Mouse (Mus musculus) urinary bladder, adult 2 months (tissue): Measurements from ENCODE around the gene Phactr1. TPM values are rescaled to one million over a fixed set of nuclear protein-coding genes. Genes with fewer than 3 reads are reported as not detected.
"Not testable (repeated sequence)": the region's sequence is repeated elsewhere in the genome, so short reads cannot be mapped to it uniquely, and the experiment has no call there.

Source experiments
- DNase-seq: peaks from one replicate; pipeline ENCODE4 v3.0.0; 2022; ENCODE audit warnings: low spot score
- polyA plus RNA-seq: library from polyadenylated mRNA; depleted of rRNA; stranded (reverse); fragments of >200 nt; gene quantifications from 2 replicates; pipeline ENCODE4 v1.2.3, GENCODE M21; 2012

Gene Phactr1
- polyA plus RNA-seq, 1 experiment: 5.5 TPM

DNA sequence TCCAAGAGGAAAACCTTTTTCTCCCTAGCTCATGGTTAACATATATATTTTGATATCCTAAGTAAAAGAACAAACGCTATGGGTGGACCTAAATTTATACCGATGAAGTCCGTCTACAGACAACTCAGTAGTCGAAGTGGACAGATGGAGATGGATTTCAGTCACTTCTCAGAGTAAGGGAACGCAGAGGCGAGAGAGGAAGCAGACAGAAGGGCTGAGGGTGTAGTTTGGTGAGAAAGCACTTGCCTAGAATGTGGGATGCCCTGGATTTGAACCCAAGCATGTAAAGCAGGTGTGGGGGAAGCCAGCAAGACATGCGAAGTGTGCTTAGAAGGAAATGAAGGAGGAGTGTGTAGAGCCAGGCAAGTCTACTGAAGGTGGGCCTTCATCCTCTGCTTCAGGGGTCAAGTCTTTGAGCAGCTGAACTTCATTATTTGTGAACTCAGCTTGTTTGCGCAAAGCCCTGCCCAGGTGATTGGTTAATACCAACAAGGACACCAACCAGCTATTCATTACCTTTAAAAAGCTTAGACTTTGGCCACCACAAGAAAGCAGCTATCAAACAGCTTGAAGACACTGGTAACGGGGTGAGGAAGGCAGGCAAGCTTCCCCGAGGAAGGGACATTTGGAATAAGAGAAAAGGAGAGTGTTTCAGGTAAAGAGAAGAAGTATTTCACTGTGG, 241.5 kb downstream of the Phactr1 start:
- DNase-seq: no peak

DNA sequence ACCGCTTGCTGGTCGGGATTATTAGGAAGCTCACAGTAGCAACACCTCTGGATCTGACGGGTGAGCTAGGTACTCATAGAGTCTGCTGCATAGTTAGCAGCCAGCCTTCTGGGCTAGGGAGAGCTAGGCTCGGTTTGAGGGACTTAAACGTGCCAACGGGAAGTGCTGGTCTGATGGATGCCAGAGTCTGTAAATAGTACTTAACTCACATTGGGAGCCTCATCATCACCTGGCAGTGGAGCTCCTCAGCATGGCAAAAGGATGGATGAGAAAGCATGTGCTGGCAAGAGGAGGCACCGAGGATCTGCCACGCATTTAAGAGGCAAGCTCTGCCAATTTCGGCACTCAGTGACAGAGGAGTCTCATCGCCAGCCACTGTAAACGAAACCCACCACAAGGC, 247.4 kb downstream of the Phactr1 start:
- no peak for DNase-seq

DNA sequence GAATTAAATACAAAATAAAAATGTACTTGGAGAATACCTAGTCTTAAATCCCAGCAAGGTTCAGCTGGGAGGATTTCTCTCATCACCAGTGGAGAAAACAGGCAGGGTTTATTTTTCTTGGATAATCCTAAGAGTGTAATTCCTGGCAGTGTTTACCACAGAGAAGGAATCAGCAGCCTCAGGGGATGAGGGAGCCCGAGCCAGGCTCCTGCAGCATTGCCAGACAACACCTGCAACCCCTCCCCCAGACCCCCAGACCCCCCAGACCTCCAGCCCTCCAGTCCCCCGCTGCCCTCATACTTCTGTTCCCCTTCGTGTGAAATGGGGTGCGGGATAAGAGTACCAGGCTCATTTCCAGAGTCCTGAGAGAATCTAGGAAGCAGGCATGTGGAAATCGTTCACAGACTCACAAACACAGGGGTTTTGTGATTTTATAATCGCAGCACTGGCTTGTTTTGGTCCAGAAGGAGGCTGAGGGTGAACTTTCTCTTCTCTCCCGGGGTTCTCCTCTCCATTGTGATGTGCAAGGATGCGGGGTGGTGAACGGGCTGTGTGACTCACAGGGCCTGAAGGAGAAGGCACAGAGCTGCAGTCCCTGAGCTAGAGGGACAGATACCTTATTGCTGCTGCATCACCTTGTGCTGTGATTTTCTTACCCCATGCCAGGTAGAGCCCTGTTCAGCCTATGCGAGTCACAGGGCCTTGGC, 249.3 kb downstream of the Phactr1 start:
- DNase-seq: no peak

DNA sequence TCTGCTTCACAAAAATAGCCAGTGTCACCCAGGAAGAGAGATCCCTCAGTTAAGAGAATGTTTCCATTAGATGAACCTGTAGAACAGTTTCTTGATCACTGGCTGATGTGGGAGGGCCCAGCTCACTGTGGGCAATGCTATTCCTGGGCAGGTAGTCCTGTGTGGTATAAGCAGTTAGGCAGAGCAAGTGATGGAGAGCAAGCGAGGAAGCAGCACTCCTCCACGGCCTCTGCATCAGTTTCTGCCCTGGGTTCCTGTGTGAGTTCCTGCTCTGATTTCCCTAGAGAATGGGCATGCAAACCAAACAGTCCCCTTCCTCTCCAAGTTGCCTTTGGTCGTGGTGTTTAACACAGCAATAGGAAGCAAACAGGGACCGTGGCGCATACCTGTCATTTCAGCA, 251.6 kb downstream of the Phactr1 start:
- DNase-seq: no peak

DNA sequence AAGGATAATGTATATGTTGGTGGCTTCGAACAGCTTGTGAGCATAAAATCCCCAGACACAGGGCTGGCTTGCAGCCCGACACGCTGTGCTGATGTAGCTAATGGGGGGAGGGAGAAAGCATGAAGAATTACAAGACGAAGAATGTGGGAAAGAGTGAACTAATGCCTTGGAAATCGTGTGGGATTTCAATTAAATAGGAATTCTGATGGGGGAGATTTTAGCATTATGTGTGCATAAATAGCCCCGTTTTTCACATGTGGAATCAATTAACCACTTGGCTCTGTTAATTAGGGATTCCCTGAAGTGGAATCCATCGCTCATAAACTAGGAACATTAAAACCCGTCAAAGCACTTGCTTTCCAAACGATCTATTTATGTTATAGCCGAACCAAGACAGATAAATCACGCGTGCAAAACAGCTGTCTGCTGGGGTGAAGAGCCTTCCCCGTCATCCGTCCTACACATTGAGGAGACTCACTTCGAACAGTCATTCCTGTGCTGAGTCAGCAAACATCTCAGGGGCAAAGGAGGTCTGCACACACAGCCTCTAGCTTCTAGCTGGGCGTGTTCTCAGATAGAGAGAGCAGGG, 254.2 kb downstream of the Phactr1 start:
- no peak for DNase-seq

DNA sequence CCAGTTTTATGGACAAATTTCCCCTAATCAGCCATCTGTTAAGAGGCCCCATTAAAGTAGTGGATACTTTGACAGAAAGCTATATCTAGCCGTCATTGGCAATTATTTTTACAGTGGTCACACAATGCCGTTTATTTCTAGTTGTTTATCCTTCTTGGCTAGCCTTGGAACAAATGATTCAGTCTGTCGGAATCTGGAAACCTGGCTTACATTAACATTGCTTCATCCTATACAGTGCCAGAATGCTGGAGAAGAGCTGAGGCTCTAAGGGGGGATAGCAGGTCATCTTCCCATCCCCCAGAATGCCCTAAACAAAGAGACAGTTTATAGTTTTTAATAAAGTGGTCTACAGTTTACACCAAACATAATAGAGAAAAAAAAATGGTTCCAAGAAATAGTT, 257.4 kb downstream of the Phactr1 start:
- DNase-seq: no peak

DNA sequence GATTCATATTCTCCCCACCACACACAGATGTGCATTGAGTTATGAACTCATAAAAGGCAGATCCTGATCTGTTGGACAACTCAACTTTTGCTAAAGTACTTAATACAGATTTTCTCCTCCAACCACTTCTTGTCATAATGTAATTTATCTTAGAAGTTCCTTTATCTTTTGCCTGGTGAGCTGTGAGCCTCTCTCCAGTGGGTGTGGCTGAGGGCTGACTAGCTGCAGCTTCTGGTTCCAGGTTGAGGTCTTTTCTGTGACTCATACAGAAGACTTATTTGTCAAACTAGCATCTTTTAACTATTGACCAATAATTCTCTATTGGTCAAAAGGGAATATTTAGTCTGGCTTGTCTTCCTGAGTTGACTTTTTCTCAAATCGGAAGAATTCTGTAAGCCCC, 257.9 kb downstream of the Phactr1 start:
- no peak for DNase-seq

DNA sequence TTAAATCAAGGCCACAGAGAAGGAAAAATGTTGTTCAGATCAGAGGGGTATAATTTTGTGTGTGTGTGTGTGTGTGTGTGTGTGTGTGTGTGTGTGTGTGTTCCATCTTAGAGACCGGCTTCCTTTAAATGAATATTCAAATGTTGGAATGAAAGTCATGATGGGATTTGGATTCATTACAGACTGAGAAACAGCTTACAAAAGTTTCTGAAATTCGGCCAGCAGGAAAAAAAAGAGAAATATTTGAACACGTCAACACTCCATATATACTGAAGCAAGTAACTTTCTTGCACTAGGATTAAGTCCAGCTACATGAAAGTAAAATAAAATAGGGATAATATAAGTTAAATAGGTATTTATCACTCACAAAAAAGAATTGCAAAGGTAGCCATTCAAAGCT, 259.8 kb downstream of the Phactr1 start:
- no peak for DNase-seq

DNA sequence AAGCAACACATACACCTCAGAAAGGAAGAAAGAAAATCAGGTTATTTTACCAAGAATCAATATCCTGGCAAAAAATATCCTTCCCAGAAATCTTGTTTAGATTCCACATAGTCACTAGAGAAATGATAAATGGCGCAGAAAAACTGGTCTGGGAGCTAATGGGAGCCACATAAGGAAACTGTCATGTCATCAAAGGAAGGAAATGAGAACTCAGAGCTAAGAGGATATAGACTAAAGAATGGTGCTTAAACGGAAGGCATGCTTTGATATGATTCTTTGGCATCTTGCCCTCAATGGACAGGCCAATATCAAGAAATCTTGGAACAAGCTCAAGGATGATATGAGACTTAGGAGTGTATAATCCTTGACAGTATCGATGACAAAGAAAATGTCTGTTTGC, 263.7 kb downstream of the Phactr1 start:
- DNase-seq: no peak

DNA sequence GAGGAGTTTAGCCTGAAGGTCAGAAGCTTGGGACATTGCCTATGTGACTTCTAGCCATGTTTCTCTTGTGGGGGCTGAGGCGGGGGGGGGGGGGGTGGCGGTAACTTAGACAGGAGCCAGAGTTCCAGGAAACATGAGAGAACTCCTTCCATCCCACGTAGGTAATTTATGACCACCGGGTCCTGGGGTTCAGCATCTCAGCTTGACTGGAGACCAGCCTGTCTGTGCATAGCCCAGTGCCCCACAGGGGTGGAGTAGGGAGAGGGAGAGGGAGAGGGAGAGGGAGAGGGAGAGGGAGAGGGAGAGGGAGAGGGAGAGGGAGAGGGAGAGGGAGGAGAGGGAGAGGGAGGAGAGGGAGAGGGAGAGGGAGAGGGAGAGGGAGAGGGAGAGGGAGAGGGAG, 264.8 kb downstream of the Phactr1 start:
- DNase-seq: not testable (repeated sequence)

DNA sequence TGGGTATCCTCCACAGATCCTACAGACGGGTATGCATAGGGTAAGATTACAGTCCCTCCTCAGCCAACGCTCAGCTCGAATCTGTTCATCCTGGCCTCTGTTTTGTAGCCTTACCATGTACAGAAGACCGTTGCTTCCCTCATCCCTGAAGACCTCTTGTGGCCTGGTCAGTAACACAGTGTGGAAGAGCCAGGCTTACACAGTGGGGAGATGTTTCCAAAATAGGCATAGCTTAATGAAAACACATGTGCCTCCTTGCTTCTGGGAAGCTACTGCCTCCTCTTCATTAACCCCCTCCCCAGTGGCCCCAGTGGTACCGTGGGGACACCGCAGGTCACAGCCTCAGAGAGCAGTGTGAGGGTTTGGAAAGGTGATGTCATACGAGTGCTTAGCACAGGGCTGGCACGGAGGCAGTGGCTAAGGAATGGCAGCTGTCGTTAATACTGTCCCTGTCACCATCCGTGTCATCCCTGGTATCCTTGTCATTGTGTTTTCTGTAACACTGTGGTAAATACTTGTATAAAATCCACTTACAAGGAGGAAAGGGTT, 268.4 kb downstream of the Phactr1 start:
- DNase-seq: no peak

DNA sequence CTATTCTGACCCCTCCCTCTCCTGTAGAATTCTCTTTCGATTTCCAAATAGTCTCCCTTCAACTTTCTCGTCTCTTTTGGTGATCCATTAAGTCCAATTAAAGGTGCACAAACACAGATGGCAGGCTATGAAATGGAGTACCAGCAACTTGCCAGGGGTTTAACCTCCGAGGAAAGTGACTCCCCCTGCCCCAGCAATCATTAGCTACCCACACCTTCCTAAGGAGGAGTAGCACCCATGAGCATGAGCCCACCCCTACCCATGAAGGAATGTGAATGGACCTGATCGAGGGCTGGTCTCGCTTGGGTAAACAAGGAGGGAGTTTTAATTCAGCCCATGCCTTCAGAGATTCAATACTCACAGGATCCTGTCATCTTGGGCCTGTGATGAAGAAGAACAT, 268.9 kb downstream of the Phactr1 start:
- DNase-seq: no peak

DNA sequence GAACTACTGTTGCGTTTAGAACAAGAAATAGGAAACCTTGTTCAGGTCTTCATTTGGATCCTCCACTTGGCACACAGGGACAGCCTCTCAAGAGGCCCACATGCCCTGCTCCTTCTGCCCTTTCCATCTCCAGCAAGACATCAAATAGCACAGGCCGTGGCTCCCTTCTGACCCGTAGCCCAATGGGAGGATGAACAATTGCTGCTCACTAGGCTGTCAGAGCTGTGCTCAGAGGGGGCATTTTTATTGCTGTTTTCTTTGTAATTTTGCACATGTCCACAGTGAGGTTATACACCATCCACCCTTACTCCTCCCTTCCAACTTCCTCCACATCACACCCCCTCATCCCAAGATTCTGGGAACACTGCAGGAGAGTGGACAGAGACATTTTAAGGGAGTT, 269.6 kb downstream of the Phactr1 start:
- no peak for DNase-seq

DNA sequence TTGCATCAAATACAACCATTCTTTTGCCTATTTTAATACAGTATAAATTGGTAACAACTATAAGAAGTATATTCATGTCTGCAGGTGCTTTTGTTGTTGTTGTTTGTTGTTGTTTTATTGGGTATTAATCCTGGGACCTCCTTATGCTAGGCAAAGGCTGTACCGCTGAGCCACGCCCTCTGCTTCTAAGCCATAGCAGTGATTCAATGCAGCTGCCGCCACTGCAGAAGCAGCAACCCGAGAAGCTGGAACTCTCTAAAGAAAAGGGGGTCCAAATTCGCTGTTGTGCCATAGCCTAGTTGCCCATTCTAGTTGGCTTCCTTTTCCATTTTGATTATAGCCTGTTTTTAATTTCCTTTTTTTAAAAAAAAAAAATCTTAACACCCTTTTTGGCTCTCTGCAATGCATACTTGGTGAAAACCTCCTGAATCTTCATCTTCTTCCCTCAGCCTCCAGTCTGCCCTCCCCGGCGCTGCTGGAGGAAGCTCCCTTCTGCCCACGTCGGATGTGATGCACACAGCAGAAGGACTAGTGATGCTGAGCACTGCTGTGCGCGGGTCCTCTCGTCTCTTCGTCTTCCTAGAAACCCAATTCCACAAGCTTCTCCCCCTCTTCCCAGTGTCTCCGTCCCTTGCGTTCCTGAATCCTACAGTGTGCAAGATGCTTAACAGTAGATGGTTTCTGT, 271.8 kb downstream of the Phactr1 start:
- no peak for DNase-seq

DNA sequence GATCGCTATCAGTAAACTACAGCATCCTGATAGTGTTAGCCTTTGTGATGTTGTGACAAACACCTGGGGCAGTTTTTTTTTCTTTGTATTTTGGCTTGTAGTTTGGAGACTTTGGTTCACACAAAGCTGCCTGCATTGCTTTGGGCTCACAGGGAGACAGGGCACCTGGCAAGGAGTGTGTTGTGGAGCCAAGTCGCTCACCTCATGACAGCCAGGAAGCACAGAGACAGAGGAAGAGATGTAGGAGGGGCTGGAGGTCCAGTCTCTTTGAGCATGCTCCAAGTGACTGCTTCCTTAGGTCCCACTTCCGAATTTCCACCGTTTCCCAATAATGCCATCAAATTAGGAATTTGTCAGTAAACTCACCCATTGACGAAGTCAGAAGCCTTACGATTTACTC, 272.6 kb downstream of the Phactr1 start:
- no peak for DNase-seq

DNA sequence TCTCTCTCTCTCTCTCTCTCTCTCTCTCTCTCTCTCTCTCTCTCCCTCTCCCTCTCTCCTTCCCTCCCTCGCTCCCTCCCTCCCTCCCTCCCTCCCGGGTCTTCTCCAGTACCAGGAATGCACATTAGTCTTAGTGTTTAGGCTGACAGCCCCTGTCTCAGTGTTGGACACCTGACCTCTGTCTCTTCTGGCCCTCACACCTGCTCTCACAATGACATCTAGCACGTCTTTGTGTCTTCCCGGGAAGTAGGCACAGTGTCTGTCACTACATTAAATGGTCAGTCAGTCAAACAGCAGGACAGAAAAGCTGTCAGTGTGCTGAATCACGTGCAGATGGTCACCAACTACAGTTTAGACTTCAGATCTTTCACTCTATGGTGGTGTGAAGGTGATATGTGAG, 273.7 kb downstream of the Phactr1 start:
- DNase-seq: no peak

DNA sequence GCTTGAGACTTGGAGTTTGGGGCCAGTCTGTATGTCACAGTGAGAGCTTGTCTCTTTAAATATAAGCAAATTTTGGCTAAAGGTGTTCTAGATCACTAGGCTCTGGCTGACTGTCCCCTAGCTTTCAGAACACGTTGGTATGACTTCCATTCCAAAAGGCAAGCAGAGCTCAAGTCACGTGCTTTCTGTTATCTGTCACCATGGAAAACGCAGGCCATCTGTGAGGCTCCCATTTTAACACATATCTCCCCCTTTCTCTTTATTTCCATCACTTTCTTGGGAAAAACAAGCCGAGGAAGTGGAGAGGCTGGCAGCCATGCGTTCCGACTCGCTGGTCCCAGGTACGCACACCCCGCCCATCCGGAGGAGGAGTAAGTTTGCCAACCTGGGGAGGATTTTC, 275.9 kb downstream of the Phactr1 start:
- DNase-seq: no peak

DNA sequence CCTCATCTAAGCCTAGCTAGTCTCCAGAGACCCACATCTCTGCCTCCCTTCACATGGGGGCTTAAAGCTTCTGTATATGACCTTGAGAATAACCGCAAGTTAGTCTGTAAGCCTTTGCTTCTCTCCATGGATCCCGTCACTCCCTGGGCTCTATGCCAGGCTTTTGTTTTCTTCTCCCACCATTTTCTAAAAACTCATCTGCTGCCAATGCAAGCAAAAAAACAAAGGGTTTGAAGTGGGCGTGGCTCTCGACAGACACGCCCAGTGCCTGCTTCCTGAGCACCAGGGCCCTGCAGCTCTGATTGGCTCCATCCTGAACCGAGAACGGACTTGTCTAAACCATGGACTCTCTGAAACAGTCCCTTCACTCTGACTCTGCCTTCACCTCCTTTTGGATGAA, 277.4 kb downstream of the Phactr1 start:
- DNase-seq: no peak

DNA sequence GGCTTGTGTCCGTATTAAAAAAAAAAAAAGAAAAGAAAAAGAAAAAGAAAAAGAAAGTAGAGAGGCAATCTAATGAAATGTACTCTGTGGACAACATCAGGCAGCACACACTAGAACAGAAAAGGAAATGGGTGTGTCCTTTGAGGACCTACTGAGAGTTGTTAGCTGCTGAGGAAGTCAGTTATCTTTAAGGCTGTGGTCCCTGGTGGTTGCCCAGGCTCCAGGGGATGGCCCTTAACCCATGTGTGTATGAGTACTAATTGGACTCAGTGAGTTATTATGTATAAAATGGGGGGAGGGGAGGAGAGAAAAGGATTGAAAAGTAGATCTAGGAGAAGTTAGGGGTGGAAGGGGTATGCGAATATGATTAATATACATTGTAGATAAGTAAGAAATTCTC, 278.4 kb downstream of the Phactr1 start:
- no peak for DNase-seq

DNA sequence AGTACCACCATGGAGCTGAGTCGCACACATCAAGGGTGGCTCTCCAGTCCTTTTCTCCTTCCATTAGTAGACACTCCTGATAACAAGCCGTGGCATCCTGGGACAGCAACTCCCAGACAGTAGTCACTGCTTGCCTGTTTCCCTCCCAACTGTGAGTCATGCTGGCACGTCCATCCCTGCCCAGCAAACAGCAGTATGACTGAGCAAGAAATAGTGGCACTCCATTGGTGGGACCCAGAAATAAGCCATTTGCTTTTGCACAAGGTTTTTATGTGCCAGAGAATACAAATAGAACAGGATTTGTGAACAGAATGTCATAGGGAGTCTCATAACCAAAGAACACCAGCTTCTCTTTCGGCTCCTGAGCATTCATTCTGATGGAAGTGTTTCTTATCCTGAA, 281.1 kb downstream of the Phactr1 start:
- no peak for DNase-seq

DNA sequence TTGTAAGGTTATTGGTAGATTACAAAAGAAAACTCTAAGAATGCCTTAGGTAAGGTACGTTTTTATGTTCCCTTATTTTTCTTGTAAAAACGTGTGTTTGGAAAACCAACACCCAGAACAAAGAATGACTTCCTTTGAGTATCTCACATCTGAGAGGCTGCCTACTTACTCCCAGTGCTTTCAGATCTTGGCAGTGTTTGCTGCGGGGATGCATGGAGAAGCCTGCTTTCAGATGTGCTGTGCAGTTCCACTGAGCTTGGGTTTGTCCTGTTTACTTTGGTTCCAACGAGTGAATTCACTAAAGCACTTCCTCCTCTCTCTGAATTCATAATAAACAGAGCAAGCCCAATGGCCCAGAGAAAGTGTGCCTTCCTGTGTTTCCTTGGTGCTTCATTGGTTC, 288.1 kb downstream of the Phactr1 start:
- DNase-seq: no peak

DNA sequence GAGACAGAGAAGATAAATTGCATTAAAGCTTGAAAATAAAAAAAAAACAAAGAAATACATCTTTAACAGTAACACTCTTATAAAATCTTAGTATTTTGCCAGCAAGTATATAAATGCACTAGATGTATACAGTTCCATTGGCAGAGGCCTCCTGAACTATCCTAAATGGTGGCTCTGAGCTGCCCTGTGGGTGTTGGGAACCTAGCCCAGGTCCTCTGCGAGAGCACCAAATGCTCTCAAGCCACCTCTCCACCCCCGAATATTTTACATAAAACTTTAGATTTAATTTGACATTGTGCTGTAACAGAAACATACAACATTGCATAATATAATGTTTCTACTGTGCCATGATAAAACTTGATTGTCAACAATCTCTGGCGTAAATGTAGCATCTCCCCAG, 293.1 kb downstream of the Phactr1 start:
- DNase-seq: no peak

DNA sequence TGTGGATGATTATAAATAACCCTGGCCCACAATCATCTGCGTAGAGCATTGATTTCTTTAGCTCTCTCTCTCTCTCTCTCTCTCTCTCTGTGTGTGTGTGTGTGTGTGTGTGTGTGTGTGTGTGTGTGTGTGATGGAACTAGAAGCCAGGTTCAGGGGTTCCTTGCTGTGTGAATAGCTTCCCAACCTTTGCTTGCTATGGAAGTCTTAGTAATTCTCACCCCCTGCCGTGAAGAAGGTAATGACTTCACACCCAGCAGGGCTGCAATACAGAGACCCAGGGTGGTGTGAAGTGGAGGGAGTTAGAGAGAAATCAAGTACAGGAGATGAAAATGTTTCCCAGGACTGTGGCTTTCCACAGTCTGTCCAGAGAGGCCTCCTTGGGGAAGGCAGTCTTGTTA, 293.5 kb downstream of the Phactr1 start:
- no peak for DNase-seq
